15 mouse cellular contexts compared by ENCODE assay signal in the genomic region with DNA sequence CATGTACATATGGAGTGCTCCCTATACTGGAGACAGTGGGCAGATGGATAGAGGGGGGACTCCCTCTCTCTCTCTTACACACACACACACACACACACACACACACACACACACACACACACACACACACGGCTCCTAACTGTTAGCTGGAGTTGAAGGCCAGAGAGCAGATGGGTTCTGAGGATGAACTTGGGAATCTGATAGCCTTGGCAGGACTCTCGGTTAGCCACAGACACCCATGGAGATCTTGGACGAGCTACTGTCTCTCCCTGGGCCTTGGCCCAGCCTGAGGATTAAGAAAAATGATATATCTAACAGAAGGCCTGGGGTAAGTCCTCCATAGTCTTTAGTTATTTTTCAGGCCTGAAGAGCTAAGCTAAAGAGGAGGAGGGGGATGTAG. TPM values are rescaled to one million over a fixed set of nuclear protein-coding genes. Genes with fewer than 3 reads are reported as not detected.
DNase-seq lines count a peak whose midpoint lies in the region; ATAC-seq and TF ChIP-seq lines count a peak whose summit lies in the region.
"Had no signal": no experiment of that assay in that cellular context is flagged by ENCODE, and none has a peak within 500 bp of the region (broad histone marks: within the 10 kb centered on the region; RNA-seq: fewer than 3 reads in every experiment).

No protein-coding gene starts in this region.

- H3K4me2 ChIP-seq in forebrain, postnatal 0 days (ENCODE audit: low read depth): no peak overlapping the region
- H3K4me2 ChIP-seq in forebrain, embryonic 14.5 days (ENCODE audit: low read length): no peak overlapping the region
- H3K4me2 ChIP-seq in neural tube, embryonic 15.5 days: no peak overlapping the region
- H3K4me2 ChIP-seq: heart, embryonic 11.5 days; midbrain, embryonic 12.5 days had no signal

- no peak for ATAC-seq in forebrain, postnatal 0 days
- ATAC-seq in forebrain, embryonic 14.5 days: no peak
- no peak for ATAC-seq in neural tube, embryonic 15.5 days (ENCODE audit: low FRiP score)

- H3K9me3 ChIP-seq in forebrain, postnatal 0 days (ENCODE audit: low read length): no peaks in the 10 kb centered on the region
- no peaks in the 10 kb centered on the region for H3K9me3 ChIP-seq in forebrain, embryonic 14.5 days (replicated peaks; ENCODE audit: control insufficient read depth, low read length)
- no peaks in the 10 kb centered on the region for H3K9me3 ChIP-seq in neural tube, embryonic 15.5 days (replicated peaks)
- H3K9me3 ChIP-seq: midbrain, embryonic 12.5 days had no signal

- H3K36me3 ChIP-seq in forebrain, postnatal 0 days (ENCODE audit: insufficient read depth): no peaks in the 10 kb centered on the region
- H3K36me3 ChIP-seq in forebrain, embryonic 14.5 days (ENCODE audit: control insufficient read depth, insufficient read depth, low read length): no peaks in the 10 kb centered on the region
- no peaks in the 10 kb centered on the region for H3K36me3 ChIP-seq in neural tube, embryonic 15.5 days
- H3K36me3 ChIP-seq: midbrain, embryonic 12.5 days had no signal

- TF ChIP-seq CTCF in forebrain, postnatal 0 days (IDR thresholded peaks at IDR 0.05; ENCODE audit: low read depth): no peak

- DNase-seq in forebrain, postnatal 0 days: peak; percentile 14
- DNase-seq in forebrain, embryonic 14.5 days (ENCODE audit: low spot score): no peak
- peak; percentile 39 for DNase-seq in ovary, adult 18-20 months (ENCODE audit: low spot score)
- DNase-seq in ovary, postnatal 14 days (ENCODE audit: low spot score): no peak
- peak; percentile 74 to 85 for DNase-seq in cerebellum, postnatal 36 days
- no peak for DNase-seq in embryo, embryonic 9.5 days (ENCODE audit: extremely low spot score)
- no peak for DNase-seq in retina, postnatal 1 day
- DNase-seq: adrenal gland, postnatal 10 days; heart, postnatal 36 days; lung, postnatal 4 days; thymus, postnatal 36 days had no signal

- no peak overlapping the region for H3K4me3 ChIP-seq in forebrain, postnatal 0 days (ENCODE audit: low read depth, low read length)
- no peak overlapping the region for H3K4me3 ChIP-seq in forebrain, embryonic 14.5 days (ENCODE audit: low read depth, low read length)
- H3K4me3 ChIP-seq in neural tube, embryonic 15.5 days (replicated peaks): no peak overlapping the region
- H3K4me3 ChIP-seq: left cerebral cortex, adult 2 months; midbrain, embryonic 12.5 days had no signal

- WGBS in forebrain, postnatal 0 days: 68% methylated on average over 3 of the region's 3 CpGs
- 58% methylated on average over 3 of the region's 3 CpGs for WGBS in forebrain, embryonic 14.5 days
- WGBS in neural tube, embryonic 15.5 days: 54% methylated on average over 3 of the region's 3 CpGs

- no peaks in the 10 kb centered on the region for H3K27me3 ChIP-seq in forebrain, postnatal 0 days (ENCODE audit: insufficient read depth, low read length)
- H3K27me3 ChIP-seq in forebrain, embryonic 14.5 days (replicated peaks; ENCODE audit: control insufficient read depth, insufficient read depth, low read length): 0 out of 2 replicates have a peak, but pooled peaks cover 4% of the 10 kb centered on the region
- H3K27me3 ChIP-seq in neural tube, embryonic 15.5 days (replicated peaks): no peaks in the 10 kb centered on the region

- no peaks in the 10 kb centered on the region for H3K4me1 ChIP-seq in forebrain, postnatal 0 days (ENCODE audit: insufficient read depth)
- H3K4me1 ChIP-seq in forebrain, embryonic 14.5 days (ENCODE audit: control insufficient read depth, insufficient read depth, low read length): peaks cover 7% of the 10 kb centered on the region; the same call in 1 of the 2 replicates
- peaks cover 46% of the 10 kb centered on the region for H3K4me1 ChIP-seq in neural tube, embryonic 15.5 days

- no peak overlapping the region for H3K9ac ChIP-seq in forebrain, postnatal 0 days
- H3K9ac ChIP-seq in forebrain, embryonic 14.5 days (ENCODE audit: low read length): no peak overlapping the region
- H3K9ac ChIP-seq in neural tube, embryonic 15.5 days (replicated peaks): no peak overlapping the region
- H3K9ac ChIP-seq: midbrain, embryonic 12.5 days had no signal

- H3K27ac ChIP-seq in forebrain, postnatal 0 days (ENCODE audit: low read depth, low read length): no peak overlapping the region
- H3K27ac ChIP-seq in forebrain, embryonic 14.5 days (ENCODE audit: low read depth, low read length): no peak overlapping the region
- H3K27ac ChIP-seq in neural tube, embryonic 15.5 days (replicated peaks): peak overlapping the region; percentile 62; the same call in 1 of the 2 replicates
- H3K27ac ChIP-seq: left cerebral cortex, adult 2 months had no signal

RNA-seq across cellular contexts. Expression of a gene that starts 3.0 kb away (rescaled TPM):
- total RNA-seq in forebrain, postnatal 0 days (2014; rRNA removed): 78.3 and 93.2 TPM in 2 replicates
- polyA plus RNA-seq in forebrain, postnatal 0 days (2015; fragmentation: Nextera tagmentation; extraction: Ambion mirVana): 52.4 and 56.3 TPM in 2 replicates
- 33.1 and 35.3 TPM in 2 replicates for polyA plus RNA-seq in forebrain, embryonic 14.5 days (2014; fragmentation: Nextera tagmentation; extraction: Ambion mirVana)
- 47.6 and 54.5 TPM in 2 replicates for polyA plus RNA-seq in neural tube, embryonic 15.5 days (2015; fragmentation: Nextera tagmentation; extraction: Ambion mirVana)

RNA-seq across cellular contexts. Expression of a gene that starts 33.1 kb away (rescaled TPM):
- 1.2 and 1.6 TPM in 2 replicates for total RNA-seq in forebrain, postnatal 0 days (2014; rRNA removed)
- 1.2 and 1.3 TPM in 2 replicates for polyA plus RNA-seq in forebrain, postnatal 0 days (2015; fragmentation: Nextera tagmentation; extraction: Ambion mirVana)
- polyA plus RNA-seq in forebrain, embryonic 14.5 days (2014; fragmentation: Nextera tagmentation; extraction: Ambion mirVana): 0.83 and 0.91 TPM in 2 replicates
- 2.0 and 3.0 TPM in 2 replicates for polyA plus RNA-seq in neural tube, embryonic 15.5 days (2015; fragmentation: Nextera tagmentation; extraction: Ambion mirVana)

RNA-seq across cellular contexts. Expression of a gene that starts 41.6 kb away (rescaled TPM):
- 6.5 and 7.6 TPM in 2 replicates for total RNA-seq in forebrain, postnatal 0 days (2014; rRNA removed)
- polyA plus RNA-seq in forebrain, postnatal 0 days (2015; fragmentation: Nextera tagmentation; extraction: Ambion mirVana): 1.0 and 1.4 TPM in 2 replicates
- 3.3 and 4.2 TPM in 2 replicates for polyA plus RNA-seq in forebrain, embryonic 14.5 days (2014; fragmentation: Nextera tagmentation; extraction: Ambion mirVana)
- polyA plus RNA-seq in neural tube, embryonic 15.5 days (2015; fragmentation: Nextera tagmentation; extraction: Ambion mirVana): 4.3 and 4.5 TPM in 2 replicates

Comparison
In these comparisons a context has a peak if more than half of its experiments do, and no peak if none do; other contexts are left out.
1. DNase-seq: peak in forebrain, postnatal 0 days (single experiment), ovary, adult 18-20 months (single experiment) and cerebellum, postnatal 36 days (2 of 2); none in forebrain, embryonic 14.5 days (single experiment), ovary, postnatal 14 days (single experiment), embryo, embryonic 9.5 days (single experiment) and retina, postnatal 1 day (single experiment).